Mouse (Mus musculus) macrophage (primary cell): ENCODE data around the gene Rnf212b. TPM values are rescaled to one million over a fixed set of nuclear protein-coding genes. Genes with fewer than 3 reads are reported as not detected.
A peak's percentile ranks its signal among the peaks of the same experiment; 100 is the strongest.

Experiments
- H3K27ac ChIP-seq: fragments of 350-480 bp; formaldehyde crosslinking; 2 replicates; pipeline ENCODE4 v1.9.0; 2021
- H3K36me3 ChIP-seq: fragments of 350-480 bp; formaldehyde crosslinking; 2 replicates; pipeline ENCODE4 v1.9.0; 2021; ENCODE audit errors: inconsistent target
- H3K4me3 ChIP-seq: fragments of 350-480 bp; formaldehyde crosslinking; 2 replicates; pipeline ENCODE4 v1.9.0; 2021; ENCODE audit errors: inconsistent target
- H3K79me2 ChIP-seq: fragments of 350-480 bp; formaldehyde crosslinking; 2 replicates; pipeline ENCODE4 v1.9.0; 2021; ENCODE audit errors: inconsistent target
- WGBS: methylation state at CpG from one replicate; pipeline ENCODE4 v1.1.7; 2026; ENCODE audit warnings: inconsistent platforms; ENCODE audit not compliant: missing documents; 5-methylcytosine and 5-hydroxymethylcytosine counted together
- polyA plus RNA-seq: library from polyadenylated mRNA; stranded (reverse); fragments of 250-400 nt; gene quantifications from 3 replicates; pipeline ENCODE4 v1.2.4, GENCODE M21; 2018; ENCODE audit warnings: inconsistent platforms

Rnf212b gene
- polyA plus RNA-seq, 1 experiment from 2014 or later = not detected

- WGBS = 5% methylated on average over 36 of the region's 36 CpGs
- H3K27ac ChIP-seq = peak overlapping the region; percentile 24
- no peaks in the 10 kb centered on the region for H3K79me2 ChIP-seq
- no peaks in the 10 kb centered on the region for H3K36me3 ChIP-seq
- peak overlapping the region; percentile 60 for H3K4me3 ChIP-seq
Observed at GRCm38 (mm10) chr14:54875844-54876538, 62.0 kb downstream of the Rnf212b start.

- H3K79me2 ChIP-seq = no peaks in the 10 kb centered on the region
- H3K4me3 ChIP-seq = peak overlapping the region; percentile 60; the same call in 1 of the 2 replicates
- H3K36me3 ChIP-seq = no peaks in the 10 kb centered on the region
- no peak overlapping the region for H3K27ac ChIP-seq
- under 1% methylated on average over 61 of the region's 72 CpGs for WGBS
Observed at GRCm38 (mm10) chr14:54876539-54877047, 62.7 kb downstream of the Rnf212b start.

DNA sequence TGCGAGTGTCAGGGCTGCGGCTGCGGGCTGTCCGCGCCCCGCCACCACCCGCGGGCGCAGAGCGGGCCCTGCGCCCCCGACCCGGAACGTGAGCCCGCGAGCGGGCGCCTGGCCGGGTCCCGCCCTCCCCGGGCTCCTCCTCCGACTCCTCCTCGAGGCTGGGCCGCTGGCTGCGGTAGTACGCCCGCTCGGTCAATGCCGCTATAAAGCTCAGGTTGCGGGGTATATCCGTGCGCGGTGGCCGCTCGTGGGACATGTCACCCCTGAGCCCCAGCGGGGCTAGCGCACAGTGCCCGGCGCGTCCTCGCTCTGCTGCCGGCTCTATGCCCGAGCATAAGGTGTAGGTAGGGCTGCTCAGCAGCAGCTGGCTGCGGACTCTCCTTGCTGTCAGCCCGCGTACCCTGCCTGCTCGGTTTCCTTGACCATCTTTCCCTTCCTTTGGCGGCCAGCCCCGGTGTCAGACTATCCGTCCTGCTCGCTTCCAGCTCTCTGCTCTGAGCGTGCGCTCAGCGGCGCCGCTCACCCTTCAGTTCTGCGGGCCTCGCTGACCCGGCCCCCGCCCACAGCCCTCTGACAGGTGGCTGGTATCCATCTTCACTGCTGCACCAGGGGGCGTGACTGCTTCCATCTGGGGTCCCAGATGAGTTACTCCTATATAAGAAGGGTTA lies 63.2 kb downstream of the Rnf212b start, which contains the start of gene Ppp1r3e:
Gene Ppp1r3e (minus strand): TSS at position 503 of the 668 bp plus-strand sequence.
- 1% methylated on average over 35 of the region's 61 CpGs for WGBS
- no peaks in the 10 kb centered on the region for H3K79me2 ChIP-seq
- H3K36me3 ChIP-seq = no peaks in the 10 kb centered on the region
- peak within 1 kb of the TSS; percentile 60 for H3K4me3 ChIP-seq
- H3K27ac ChIP-seq = no peak within 1 kb of the TSS

GRCm38 (mm10) chr14:54883154-54884021 lies 69.4 kb downstream of the Rnf212b start, which contains the start of the genes Bcl2l2 and Gm20521:
TSS of gene Bcl2l2 (plus strand) at chr14:54883377.
TSS of gene Gm20521 (plus strand) at chr14:54883441.
- peak within 1 kb of the TSS; percentile 73 for H3K27ac ChIP-seq
- 3% methylated on average over 23 of the region's 27 CpGs for WGBS

DNA sequence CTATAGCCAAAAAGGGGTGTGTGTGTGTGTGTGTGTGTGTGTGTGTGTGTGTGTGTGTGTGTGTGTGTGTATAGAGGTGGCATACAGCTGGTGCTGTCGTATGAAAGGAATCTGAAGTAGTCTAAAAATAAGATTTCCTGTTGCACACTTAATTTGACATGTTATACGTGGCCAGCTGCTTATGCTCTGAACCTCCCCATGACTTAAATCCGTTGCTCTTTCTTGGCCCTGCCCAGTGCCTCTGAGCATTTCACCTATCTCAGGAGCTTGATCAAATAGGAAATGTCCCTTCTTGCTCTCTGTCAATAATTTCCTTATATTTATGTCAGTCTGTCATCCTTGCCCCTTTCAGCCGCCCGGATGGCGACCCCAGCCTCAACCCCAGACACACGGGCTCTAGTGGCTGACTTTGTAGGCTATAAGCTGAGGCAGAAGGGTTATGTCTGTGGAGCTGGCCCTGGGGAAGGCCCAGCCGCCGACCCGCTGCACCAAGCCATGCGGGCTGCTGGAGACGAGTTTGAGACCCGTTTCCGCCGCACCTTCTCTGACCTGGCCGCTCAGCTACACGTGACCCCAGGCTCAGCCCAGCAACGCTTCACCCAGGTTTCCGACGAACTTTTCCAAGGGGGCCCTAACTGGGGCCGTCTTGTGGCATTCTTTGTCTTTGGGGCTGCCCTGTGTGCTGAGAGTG lies 70.2 kb downstream of the Rnf212b start:
- peak overlapping the region; percentile 73 for H3K27ac ChIP-seq
- H3K79me2 ChIP-seq = peaks cover 27% of the 10 kb centered on the region
- WGBS = 75% methylated on average over 20 of the region's 21 CpGs

More at GRCm38 (mm10) chr14:54883154-54884021, 69.4 kb downstream of the Rnf212b start, which contains the start of the genes Bcl2l2 and Gm20521:
- Histone ChIP-seq H3K4me3 (peak within 1 kb of the TSS; percentile 99), H3K79me2 (peaks cover 27% of the 10 kb centered on the region), H3K36me3 (no peaks in the 10 kb centered on the region; the same call in 1 of the 2 replicates)

DNA sequence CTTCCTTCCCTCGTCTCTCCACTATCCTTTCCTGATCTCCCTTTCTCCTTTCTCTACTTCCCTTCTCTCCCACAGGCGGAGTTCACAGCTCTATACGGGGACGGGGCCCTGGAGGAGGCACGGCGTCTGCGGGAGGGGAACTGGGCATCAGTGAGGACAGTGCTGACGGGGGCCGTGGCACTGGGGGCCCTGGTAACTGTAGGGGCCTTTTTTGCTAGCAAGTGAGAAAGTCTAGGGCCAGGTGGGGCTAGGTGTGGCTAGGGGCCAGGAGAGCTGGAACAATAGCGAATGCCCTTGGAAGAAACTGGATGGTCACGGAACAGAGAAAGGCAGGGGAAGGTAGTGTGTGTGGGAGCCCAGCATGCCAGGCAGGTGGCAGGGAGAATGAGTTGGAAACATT lies 71.4 kb downstream of the Rnf212b start:
- H3K36me3 ChIP-seq = no peaks in the 10 kb centered on the region; the same call in 1 of the 2 replicates
- no peak overlapping the region for H3K4me3 ChIP-seq
- H3K79me2 ChIP-seq = peaks cover 27% of the 10 kb centered on the region
- no peak overlapping the region for H3K27ac ChIP-seq
- WGBS = 91% methylated on average over 11 of the region's 11 CpGs

More for the DNA sequence above, 70.2 kb downstream of the Rnf212b start:
- Histone ChIP-seq H3K4me3 (peak overlapping the region; percentile 99), H3K36me3 (no peaks in the 10 kb centered on the region; the same call in 1 of the 2 replicates)

DNA sequence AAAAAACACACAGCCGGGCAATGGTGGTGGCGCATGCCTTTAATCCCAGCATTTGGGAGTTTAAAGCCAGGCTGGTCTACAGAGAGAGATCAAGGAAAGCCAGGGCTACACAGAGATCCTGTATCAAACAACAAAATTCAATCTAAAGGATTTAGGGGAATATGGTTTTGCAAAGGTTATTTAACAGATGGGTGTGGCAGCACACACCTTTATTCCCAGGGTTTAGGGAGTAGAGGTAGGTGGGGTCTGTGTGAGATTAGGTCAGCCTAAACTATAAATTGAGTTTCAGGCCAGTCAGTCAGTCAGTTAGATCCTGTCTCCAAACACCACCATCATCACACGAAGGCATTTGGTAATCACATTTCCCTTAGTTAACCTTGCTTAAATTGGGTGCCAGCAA lies 78.3 kb downstream of the Rnf212b start, which contains the start of gene Pabpn1:
Gene Pabpn1 (plus strand): TSS at position 301 of the 400 bp plus-strand sequence.
- Histone ChIP-seq H3K27ac (peak within 1 kb of the TSS; percentile 55), H3K4me3 (peak within 1 kb of the TSS; percentile 64), H3K79me2 (peaks cover 25% of the 10 kb centered on the region), H3K36me3 (peaks cover 11% of the 10 kb centered on the region)
- 97% methylated on average over 3 of the region's 3 CpGs for WGBS

DNA sequence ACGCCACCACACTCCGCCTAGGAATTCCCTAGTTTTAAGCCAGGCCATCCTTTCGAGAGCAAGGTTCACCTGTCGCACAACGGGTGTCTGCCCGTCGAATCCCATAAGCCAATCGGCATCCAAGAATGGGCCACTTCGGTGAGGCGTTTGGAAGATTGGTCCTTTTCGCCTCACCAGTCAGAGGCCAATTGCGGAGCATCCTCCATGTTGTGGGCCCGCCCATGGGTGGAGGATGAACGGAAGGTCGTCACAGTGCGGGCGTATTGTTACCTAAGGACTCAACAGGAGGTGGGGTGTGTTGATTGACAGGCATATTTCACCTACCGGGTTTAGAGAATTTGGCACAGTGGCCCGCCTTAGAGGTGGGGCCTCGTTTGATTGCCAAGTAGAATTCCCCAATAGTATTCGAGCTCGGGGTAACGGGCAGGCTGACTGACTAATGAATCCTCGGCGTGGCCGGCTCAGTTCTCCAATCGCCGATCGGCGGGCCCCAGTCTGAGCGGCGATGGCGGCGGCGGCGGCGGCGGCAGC lies 79.8 kb downstream of the Rnf212b start:
- Histone ChIP-seq H3K4me3 (peak overlapping the region; percentile 64), H3K27ac (peak overlapping the region; percentile 55), H3K36me3 (peaks cover 26% of the 10 kb centered on the region), H3K79me2 (peaks cover 25% of the 10 kb centered on the region)
- WGBS = 2% methylated on average over 38 of the region's 38 CpGs

DNA sequence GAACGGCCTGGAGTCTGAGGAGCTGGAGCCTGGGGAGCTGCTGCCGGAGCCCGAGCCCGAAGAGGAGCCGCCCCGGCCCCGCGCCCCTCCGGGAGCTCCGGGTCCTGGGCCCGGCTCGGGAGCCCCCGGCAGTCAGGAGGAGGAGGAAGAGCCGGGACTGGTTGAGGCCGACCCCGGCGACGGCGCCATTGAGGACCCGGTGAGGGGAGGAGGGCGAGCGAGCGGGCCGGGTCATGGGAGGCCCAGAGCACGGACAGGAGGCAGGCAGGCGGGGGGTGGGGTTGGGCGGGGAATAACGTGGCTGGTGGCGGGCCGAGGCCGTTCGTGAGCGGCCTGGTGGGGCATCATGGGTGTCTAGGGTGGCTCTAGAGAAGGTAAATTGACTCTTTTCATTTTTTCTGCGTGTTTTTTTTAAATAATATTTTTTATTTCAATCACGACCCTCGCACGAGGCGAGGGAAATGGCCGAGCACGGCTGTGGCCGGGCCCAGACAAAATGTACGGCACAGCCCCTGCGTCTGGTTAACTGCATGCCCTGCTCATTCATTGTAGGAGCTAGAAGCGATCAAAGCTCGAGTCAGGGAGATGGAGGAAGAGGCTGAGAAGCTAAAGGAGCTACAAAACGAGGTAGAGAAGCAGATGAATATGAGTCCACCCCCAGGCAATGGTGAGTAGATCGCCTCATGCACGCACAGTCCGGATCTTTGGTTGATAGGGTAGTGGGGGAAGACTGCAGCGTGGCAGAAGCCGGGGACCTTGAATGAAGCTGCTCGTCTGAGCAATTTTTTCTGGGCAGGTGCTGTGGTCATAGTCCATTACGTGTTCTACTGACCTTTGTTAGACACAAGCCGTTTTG lies 80.6 kb downstream of the Rnf212b start:
- H3K27ac ChIP-seq = peak overlapping the region; percentile 14
- peak overlapping the region; percentile 77 for H3K4me3 ChIP-seq
- H3K36me3 ChIP-seq = peaks cover 26% of the 10 kb centered on the region
- peaks cover 25% of the 10 kb centered on the region for H3K79me2 ChIP-seq
- WGBS = under 1% methylated on average over 52 of the region's 54 CpGs

- H3K4me3 ChIP-seq = no peak overlapping the region
- H3K36me3 ChIP-seq = peaks cover 26% of the 10 kb centered on the region
- WGBS = 94% methylated on average over 2 of the region's 2 CpGs
- H3K79me2 ChIP-seq = peaks cover 25% of the 10 kb centered on the region
- H3K27ac ChIP-seq = no peak overlapping the region
Observed at GRCm38 (mm10) chr14:54897445-54897844, 83.5 kb downstream of the Rnf212b start.

GRCm38 (mm10) chr14:54900383-54900782 lies 86.4 kb downstream of the Rnf212b start:
- H3K27ac ChIP-seq = no peak overlapping the region
- peaks cover 26% of the 10 kb centered on the region for H3K36me3 ChIP-seq
- peaks cover 15% of the 10 kb centered on the region for H3K79me2 ChIP-seq
- WGBS = 0% methylated on average over 3 of the region's 3 CpGs
- H3K4me3 ChIP-seq = no peak overlapping the region

DNA sequence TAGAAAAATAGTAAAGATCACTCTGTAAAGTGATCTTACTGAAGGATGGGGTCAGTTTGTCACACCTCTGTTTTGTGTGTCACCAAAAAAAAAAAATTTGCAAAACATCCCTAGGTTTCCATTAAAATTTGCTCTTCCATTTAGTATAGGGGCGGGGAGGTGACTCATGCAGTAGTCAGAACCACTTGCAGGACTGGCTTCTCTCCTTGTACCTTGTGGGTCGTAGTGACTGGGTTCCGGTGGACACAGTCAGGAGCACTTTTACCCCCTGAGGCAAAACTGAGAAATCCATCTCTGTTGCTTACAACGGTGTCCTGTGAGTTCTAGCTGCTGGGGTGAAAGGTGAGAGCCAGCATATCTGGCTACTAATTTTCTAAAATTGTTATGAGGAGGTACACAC lies 89.7 kb downstream of the Rnf212b start:
- Histone ChIP-seq H3K79me2 (no peaks in the 10 kb centered on the region), H3K4me3 (no peak overlapping the region), H3K27ac (no peak overlapping the region), H3K36me3 (peaks cover 1% of the 10 kb centered on the region; the same call in 1 of the 2 replicates)
- WGBS = 98% methylated on average over 4 of the region's 4 CpGs
